Mouse (Mus musculus): ENCODE data around the gene B230217C12Rik. TPM values are rescaled to one million over a fixed set of nuclear protein-coding genes. Genes with fewer than 3 reads are reported as not detected.
"Not testable (repeated sequence)": the region's sequence is repeated elsewhere in the genome, so short reads cannot be mapped to it uniquely, and the experiment has no call there.

Gene B230217C12Rik
- total RNA-seq, 2 experiments from 2014 or later, result 1.00 to 1.4 TPM

DNA sequence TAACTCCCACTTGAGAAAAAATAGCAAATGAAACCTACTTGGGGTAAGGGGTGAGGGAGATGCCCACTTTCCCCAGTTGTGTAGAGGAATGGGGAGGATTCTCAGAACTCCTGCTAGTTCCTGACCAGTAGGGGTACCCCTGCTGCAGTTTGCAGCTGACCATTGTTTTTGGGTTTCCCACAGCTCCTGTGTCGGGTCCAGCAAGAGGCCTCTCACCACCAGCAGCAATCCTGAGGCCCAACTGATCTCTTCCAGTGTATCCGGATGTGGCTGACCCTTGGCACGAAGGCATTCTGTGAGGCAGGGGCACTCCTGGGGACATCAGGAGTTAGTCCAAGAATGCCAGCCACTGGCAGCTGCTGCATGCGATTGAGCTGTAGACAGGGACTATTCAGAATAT lies 1.4 kb downstream of the B230217C12Rik start:
- intact Hi-C loops (cut with DNase I), result loop anchor here (5.0 kb wide), 1 partner anchor 40 kb away; the partner anchor contains the start of gene Fbxo47
- DNase-seq, result no peak

DNA sequence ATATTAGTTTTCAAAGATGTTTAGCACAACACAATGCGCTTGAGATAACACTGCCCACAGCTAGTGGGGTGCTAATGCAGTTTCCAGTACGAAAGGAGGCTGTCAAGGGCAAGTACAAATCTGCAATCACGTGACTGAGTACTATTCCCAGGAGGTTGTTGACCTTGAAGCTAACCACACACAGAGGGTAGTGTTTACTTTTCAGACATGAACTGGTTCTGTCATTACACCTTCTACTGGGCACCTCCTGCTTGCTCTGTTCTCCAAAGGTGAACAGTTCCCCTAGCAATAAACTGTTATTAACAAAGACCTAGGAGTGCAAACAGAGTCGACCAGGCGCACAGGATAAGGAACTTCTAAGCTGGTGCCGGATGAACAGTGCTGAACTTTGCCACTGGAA lies 9.8 kb downstream of the B230217C12Rik start:
- intact Hi-C loops (cut with DNase I), result no loop called here
- DNase-seq, result no peak

DNA sequence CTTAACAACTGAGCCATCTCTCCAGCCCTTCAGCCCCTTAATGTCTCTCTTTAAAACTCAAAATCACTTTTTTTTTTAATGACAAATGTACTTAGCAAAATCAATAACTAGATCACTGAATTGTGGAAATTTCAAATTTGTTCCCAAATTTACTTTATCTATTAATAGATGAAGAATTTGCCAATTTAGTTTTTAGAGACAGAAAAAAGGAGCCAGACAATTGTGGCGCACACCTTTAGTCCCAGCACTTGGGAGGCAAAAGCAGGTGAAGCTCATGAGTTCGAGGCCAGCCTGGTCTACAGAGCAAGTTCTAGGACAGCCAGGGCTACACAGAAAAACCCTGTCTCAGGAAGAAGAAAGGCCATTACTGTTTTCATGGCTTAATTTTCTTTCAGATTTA lies 11.0 kb downstream of the B230217C12Rik start:
- intact Hi-C loops (cut with DNase I), result no loop called here
- DNase-seq, result no peak

DNA sequence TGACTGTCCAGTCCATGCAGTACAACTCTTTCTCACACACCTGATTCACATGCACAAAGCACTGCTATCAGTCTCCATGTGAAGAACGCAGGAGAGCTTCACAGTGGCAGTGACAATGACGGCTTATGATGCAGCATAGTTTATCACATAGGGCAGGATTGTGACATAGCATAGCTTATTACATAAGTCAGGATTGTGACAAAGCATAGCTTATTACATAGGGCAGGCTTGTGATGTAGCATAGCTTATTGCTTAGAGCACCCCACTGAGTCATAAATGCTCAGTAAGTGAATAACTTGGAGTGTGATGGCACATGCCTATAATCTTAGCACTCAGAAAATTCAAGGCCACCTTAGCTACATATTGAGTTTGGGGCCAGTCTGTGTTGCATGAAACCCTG lies 14.9 kb downstream of the B230217C12Rik start:
- DNase-seq, result no peak
- intact Hi-C loops (cut with DNase I), result no loop called here

DNA sequence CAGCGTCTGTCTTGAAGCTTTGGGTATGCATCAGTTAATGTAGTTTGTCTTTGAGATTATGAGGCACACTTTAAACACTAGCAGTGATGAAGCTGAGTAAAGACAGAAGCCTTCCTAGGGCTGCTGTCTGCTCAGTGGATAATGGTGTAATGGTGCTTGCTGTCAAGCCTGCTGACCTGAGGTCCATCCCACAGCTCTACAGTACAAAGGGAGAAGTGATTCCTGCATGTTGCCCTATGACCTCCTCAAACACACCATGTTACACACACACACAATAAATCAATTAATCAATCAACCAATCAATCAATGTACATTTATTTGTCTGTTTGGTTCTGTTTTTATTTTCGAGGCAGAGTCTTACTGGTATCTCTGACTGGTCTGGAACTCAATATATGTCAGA lies 21.6 kb downstream of the B230217C12Rik start:
- intact Hi-C loops (cut with DNase I), result no loop called here
- no peak for DNase-seq

DNA sequence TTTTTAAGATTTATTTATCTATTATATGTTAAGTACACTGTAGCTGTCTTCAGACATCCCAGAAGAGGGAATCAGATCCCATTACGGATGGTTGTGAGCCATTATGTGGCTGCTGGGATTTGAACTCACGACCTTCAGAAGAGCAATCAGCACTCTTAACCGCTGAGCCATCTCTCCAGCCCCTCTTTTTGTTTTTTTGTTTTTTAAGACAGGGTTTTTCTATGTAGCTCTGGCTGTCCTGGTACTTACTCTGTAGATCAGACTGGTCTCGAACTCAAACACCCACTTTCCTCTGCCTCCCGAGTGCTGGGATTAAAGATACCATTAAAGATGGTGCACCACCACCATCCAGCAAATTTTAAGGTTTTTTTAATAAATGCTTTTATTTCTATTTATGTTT lies 24.8 kb downstream of the B230217C12Rik start:
- intact Hi-C loops (cut with DNase I), result no loop called here
- DNase-seq, result no peak

DNA sequence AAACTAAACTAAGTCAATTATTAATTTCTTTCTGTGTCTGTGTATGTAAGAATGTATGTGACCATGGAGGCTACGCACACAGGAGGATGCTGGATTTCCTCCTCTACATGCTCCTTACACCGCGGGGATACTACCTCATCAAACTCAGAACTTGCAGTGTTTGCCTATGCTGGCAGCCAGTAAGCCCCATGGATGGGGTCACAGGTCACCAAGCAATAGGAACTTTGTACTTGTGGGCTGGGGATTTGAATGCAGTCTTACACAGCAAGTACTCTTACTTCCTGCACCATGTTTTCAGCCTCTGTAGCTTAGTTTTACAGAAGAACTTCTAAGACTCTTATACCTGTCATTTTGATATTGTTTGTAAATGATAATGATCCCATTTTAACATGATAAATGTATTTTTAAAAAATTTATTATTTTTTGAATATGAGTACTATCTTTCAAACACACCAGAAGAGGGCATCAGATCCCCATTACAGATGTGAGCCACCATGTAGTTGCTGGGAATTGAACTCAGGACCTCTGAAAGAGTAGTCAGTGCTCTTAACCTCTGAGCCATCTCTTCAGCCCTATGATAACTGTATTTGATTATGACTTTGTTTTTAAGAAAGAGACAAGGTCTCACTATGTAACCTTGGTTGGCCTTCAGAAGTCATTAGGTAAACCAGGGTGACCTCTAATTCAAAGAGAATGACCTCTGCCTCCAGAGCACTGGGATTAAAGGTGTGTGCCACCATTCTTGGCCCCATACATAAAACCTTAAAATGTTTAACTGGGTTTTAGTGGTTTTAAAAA lies 25.7 kb downstream of the B230217C12Rik start:
- intact Hi-C loops (cut with DNase I), result no loop called here
- no peak for DNase-seq

DNA sequence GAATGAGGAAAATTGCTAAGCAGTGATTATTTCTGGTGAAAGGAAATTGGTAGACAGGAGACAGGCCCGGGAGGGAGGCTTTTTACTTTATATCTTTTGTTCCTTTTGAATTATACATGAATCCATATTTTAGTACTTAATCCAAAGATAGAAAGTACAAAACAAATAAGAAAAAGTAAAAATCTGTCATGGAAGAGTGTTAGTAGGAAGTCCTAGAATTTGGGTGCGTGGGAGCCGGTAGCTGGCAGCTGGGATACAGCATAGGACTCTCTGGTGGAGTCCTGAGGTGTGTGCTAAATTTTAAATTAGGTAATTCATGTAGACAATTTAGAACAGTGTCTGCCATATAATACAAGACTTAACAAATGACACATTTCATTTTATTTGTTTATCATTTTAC lies 27.0 kb downstream of the B230217C12Rik start:
- intact Hi-C loops (cut with DNase I), result no loop called here
- no peak for DNase-seq

DNA sequence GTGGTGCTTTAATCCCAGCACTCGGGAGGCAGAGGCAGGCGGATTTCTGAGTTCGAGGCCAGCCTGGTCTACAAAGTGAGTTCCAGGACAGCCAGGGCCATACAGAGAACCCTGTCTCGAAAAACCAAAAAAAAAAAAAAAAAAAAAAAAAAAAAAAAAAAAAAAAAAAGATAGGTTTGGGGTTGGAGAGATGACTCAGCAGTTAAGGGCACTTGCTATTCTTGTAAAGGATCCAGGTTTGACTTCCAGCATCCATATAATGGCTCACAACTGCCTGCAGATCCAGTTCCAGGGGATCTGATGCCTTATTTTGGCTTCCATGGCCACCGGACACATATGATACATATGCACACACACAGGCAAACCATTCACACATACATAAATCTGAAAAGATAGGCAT lies 31.8 kb downstream of the B230217C12Rik start:
- intact Hi-C loops (cut with DNase I); DNase-seq: not testable (repeated sequence)

DNA sequence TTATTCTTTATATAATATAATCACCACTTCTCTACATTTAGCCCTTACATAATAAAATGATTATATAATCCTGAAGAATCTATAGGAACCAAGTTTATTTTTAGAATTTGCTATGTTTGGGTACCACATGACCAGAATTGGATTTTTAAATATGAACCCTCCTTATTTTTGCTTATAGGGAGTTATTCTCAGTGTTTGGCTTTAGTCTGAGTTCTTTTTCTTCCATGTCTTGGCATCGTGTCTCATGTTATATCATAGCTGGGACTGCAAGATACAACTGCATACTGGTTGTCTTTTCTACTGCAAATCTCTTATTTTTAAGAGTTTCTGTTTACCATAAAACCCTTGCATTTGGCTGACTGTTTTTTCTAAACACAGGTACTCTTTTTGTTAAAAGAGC lies 33.8 kb downstream of the B230217C12Rik start:
- intact Hi-C loops (cut with DNase I), result no loop called here
- no peak for DNase-seq

DNA sequence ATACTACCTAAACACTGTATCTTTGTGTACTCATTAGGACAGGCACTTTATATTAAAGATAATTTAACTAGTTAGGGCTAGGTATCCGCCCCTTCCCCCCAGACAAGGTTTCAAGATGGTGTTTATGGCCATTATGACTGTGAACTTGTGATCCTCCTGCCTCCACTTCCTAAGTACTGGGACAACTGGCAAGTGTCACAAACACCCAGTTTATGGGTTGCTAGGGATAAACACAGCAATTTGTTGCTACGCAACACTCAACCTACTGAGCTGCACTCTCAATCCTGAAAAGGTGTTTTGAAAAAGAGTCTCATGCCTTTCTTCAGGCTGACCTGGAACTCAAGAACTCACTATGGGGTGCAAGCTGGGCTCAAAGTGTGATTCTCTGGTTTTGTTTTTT lies 36.8 kb downstream of the B230217C12Rik start:
- intact Hi-C loops (cut with DNase I), result no loop called here

DNA sequence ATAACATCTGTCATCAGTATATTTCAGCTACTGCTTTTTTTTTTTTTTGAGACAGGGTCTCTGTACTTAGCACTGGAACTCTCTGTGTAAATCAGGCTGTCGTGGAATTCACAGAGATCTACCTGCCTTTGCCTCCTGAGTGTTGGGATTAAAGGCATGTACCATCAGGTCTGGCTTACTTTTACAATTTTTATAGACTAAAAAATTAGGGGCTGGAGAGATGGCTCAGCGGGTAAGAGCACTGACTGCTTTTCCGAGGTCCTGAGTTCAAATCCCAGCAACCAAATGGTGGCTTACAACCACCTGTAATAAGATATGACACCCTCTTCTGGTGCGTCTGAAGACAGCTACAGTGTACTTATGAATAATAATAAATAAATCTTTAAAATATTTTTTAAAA lies 39.8 kb downstream of the B230217C12Rik start:
- no peak for DNase-seq
- intact Hi-C loops (cut with DNase I), result loop anchor here (5.0 kb wide), 1 partner anchor 38 kb away; the partner anchor contains the start of gene B230217C12Rik

More for the DNA sequence above, 36.8 kb downstream of the B230217C12Rik start:
- DNase-seq, result no peak

DNA sequence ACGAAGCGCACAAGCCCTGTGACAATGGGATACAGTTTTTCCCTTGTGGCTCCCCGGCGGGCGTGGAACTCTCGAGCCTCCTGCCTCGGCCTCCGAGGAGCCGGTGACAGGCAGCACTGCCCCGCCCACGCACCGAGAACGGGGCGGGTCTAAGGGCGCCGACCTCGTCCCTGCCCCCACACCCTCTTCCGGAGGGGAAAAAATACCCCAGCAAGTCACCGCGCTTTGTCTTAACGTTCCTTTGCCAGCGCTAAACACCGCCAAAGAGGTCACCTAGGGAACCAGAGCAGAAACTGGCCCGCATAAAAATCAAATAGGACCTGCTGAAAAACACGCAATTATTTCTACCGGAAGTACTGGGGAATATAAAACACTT lies 43.0 kb downstream of the B230217C12Rik start:
- DNase-seq, result peak; percentile 73 to 76
- intact Hi-C loops (cut with DNase I), result loop anchor here (5.0 kb wide), 1 partner anchor 41 kb away; the partner anchor contains the start of gene B230217C12Rik

DNA sequence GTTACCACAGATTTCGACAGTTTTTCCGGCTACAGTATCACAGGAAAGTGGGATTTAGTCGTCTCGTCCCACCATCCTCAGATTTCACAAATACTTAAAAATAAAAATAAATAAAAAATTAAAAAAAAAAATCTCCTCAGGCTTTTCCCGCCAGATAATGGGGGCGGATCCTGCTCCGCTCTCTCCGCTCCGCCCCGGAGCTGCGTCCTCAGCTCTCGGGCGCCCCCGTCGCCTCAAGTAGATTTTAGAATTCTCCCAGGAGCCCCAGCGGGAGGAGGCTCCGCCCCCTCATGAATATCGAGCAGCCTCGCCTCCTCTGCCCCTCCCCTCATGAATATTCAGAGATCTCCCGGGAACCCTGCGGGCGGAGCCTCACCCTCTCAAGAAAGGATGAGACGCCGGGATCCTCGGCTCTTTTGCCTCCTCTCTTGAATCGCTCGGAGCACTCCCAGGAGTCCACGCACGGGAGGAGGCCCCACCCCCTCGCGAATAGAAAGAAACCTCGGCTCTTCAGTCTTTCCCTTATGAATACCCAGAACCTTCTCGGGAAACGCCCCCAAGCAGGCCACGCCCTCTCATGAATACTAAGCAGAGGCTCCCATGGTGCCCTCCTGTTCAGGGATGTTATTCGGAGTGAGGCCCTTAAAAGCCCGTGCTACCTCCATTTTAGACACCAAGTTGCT lies 43.5 kb downstream of the B230217C12Rik start, which contains the start of gene Fbxo47:
TSS of gene Fbxo47 (minus strand) at position 237 of the 683 bp plus-strand sequence.
- DNase-seq, result peak; percentile 95 to 96
- intact Hi-C loops (cut with DNase I), result loop anchor here (1.0 to 5.0 kb wide), 2 partner anchors 42 to 91 kb away; partner anchors contain the start of gene B230217C12Rik

DNA sequence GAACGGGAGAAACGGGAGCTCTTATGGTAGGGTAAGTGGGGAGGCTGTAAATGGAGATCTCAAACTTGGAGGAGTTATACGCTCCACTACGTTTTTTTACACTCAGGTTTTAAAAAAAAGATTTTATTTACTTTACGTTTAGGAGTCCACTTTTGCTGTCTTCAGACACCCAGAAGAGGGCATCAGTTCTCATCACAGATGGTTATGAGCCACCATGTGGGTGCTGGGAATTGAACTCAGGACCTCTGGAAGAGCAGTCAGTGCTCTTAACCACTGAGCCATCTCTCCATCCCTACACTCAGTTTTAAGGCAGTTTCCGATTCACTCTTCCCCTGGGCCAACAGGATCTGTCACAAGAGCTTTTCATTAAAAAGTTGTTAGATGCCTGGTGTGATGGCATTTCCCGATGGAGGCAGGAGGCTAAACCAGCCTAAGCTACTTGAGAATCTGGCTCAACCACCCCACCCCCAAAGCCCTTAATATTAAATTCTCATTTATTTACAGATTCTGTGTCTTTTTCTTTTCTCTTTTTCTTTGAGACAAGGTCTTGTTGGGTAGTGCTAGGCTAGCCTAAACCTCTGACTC lies 44.1 kb downstream of the B230217C12Rik start:
- intact Hi-C loops (cut with DNase I), result loop anchor here (1.0 to 5.0 kb wide), 3 partner anchors 42 to 91 kb away; partner anchors contain the start of genes B230217C12Rik and Lasp1
- no peak for DNase-seq

DNA sequence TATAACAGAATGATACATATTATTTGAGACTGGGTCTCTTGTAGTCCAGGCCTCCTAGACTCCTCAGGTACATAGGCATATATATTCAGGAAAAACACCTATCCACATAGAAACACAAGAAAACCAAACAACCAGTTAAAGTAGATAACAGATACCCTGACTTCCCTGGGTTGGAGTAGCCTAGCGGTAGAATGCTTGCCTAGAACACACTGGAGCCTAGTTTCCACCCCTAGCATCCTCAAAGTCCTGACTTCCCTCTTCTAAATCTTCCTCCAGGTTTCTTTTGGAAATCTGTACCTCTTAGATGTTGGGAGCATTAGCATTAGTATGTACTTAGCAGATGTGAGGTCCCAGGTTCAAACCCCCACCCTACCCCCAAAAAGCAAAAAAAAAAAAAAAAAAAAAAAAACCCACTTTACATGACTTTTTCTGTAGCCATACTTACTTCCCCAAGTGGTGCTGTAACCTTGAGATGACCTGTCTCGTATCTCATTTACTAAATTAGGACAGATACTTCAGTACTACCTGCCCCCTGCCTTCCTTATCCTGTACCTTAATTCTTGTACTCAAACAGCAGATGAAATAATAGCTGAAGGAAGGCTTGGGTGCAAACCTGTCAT lies 44.8 kb downstream of the B230217C12Rik start:
- DNase-seq, result no peak
- intact Hi-C loops (cut with DNase I), result loop anchor here (1.0 kb wide), 1 partner anchor 87 kb away; the partner anchor contains the start of gene Lasp1

DNA sequence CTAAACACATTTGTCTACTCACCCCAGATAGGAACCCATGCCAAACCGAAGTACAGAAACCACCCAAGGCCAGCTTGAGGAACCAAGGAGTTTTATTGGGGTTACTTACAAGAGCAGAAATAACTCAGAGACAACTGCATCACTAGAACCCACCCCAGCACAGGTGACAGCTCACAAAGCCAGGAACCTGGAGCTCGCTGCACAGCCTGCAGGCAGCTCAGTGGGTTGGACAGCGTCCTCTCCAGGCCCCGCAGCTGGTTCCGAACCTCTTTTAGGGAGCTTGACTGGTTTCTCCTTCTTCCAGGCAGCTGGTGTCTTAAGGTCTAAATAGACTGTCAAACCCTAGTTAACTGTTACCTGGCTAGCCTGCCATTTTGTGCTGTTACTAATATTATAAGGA lies 51.2 kb downstream of the B230217C12Rik start:
- DNase-seq, result no peak
- intact Hi-C loops (cut with DNase I), result no loop called here

Measured in heart, postnatal 36 days (tissue).